Mouse (Mus musculus): ENCODE results near the gene Mettl8.

- no peak for TF ChIP-seq CTCF (IDR thresholded peaks at IDR 0.05; ENCODE audit: extremely low read depth, insufficient read depth, low read length)
- TF ChIP-seq POLR2A (IDR thresholded peaks at IDR 0.05; ENCODE audit: extremely low read depth, insufficient read depth, low read length) = no peak
These were observed 96.0 kb downstream of the Mettl8 start for GRCm38 (mm10) chr2:70959337-70959736.
